Mouse (Mus musculus) hindbrain, postnatal 0 days (tissue): ENCODE measurements around the gene Hal. TPM values are rescaled to one million over a fixed set of nuclear protein-coding genes. Genes with fewer than 3 reads are reported as not detected.

ENCODE experiments used
- ATAC-seq: fragments of 200-750 bp; cut with Nextera tagmentation; 2 replicates; pipeline ENCODE4 v1.8.0; 2017; ENCODE audit warnings: mild to moderate bottlenecking, moderate TSS enrichment, moderate library complexity
- DNase-seq: peaks from one replicate; pipeline ENCODE4 v3.0.0-alpha.2; 2015; ENCODE audit warnings: low spot score
- H3K27ac ChIP-seq: fragments of 300-500 bp; sonication (generic); 2 replicates; pipeline ENCODE4 v1.5.1; 2014; ENCODE audit warnings: mild to moderate bottlenecking
- H3K27me3 ChIP-seq: fragments of 300-500 bp; sonication (generic); 2 replicates; pipeline ENCODE4 v1.6.1; 2014; ENCODE audit warnings: low read length, mixed read lengths; ENCODE audit not compliant: insufficient read depth
- H3K36me3 ChIP-seq: fragments of 300-500 bp; sonication (generic); 2 replicates; pipeline ENCODE4 v1.6.1; 2014; ENCODE audit warnings: low read length, mixed read lengths; ENCODE audit not compliant: insufficient read depth
- H3K4me1 ChIP-seq: fragments of 300-500 bp; sonication (generic); 2 replicates; pipeline ENCODE4 v1.6.1; 2014; ENCODE audit warnings: antibody characterized with exemption, low read length, mixed read lengths; ENCODE audit not compliant: insufficient read depth
- H3K4me2 ChIP-seq: fragments of 300-500 bp; sonication (generic); 2 replicates; pipeline ENCODE4 v1.6.1; 2014; ENCODE audit warnings: low read depth, mild to moderate bottlenecking, low read length, moderate library complexity, mixed read lengths
- H3K4me3 ChIP-seq: fragments of 300-500 bp; sonication (generic); 2 replicates; pipeline ENCODE4 v1.5.1; 2014; ENCODE audit warnings: low read length
- H3K9ac ChIP-seq: fragments of 300-500 bp; sonication (generic); replicated peaks from 2 replicates; pipeline ENCODE4 v1.6.1; 2014; ENCODE audit warnings: mild to moderate bottlenecking, low read length, moderate library complexity, mixed read lengths
- H3K9me3 ChIP-seq: fragments of 300-500 bp; sonication (generic); 2 replicates; pipeline ENCODE4 v1.6.1; 2016; ENCODE audit warnings: low read length, mixed read lengths
- CTCF ChIP-seq: IDR thresholded peaks from 2 replicates; pipeline ENCODE4 v1.5.1; 2016; ENCODE audit warnings: antibody characterized with exemption, control low read depth, low read depth
- WGBS: fragments of 180-500 bp; shearing (Covaris S2); extraction: QIAGEN DNeasy Blood & Tissue Kit; methylation state at CpG from one replicate; pipeline ENCODE4 v1.1.7; 2014; 5-methylcytosine and 5-hydroxymethylcytosine counted together
- polyA plus RNA-seq: library from polyadenylated mRNA; unstranded; fragments of >200 nt; fragmentation: Nextera tagmentation; extraction: Ambion mirVana; gene quantifications from 2 replicates; pipeline ENCODE4 v1.2.1, GENCODE M21; 2015
- total RNA-seq: library from RNA; depleted of rRNA; stranded (reverse); fragments of >200 nt; gene quantifications from 2 replicates; pipeline ENCODE4 v1.2.3, GENCODE M21; 2014

The Hal gene
- total and polyA plus RNA-seq, 2 experiments from 2014 or later, result 0.29 TPM; not detected in 1

DNA sequence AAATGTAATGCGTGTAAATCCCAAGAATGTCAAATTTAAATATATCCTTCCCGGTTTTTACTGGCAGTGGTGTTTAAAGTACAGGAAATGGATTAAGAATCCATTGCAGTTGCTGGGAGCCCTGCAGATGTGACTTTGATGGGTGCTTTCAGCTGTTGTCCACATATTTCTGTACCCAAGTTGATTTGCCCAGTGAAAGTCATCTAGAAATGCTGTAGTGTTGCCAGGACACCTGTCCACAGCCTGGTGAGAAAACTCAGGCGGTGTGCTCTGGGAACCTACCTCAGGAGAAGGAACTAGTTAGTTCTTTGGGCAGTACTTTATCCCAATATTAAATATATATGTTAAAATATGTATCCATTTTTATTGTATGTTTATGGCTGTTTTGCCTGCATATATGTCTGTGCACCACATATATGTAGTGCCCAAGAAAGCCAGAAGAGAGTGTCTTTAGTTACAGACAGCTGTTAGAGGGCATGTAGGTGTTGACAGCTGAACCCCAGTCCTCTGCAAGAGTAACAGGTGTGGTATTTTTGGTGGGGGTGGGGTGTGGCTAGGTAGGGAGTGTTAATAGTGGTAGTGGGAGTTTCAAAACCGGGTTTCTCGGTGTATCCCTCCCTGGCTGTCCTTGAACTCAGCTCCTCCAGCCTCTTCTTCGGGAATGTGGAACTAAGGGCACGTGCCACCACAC is 25.7 kb upstream of the Hal start:
- DNase-seq, result no peak
- H3K4me2 ChIP-seq, result no peak overlapping the region
- no peak overlapping the region for H3K9ac ChIP-seq
- H3K4me3 ChIP-seq, result no peak overlapping the region
- no peak overlapping the region for H3K27ac ChIP-seq
- no peaks in the 10 kb centered on the region for H3K27me3 ChIP-seq
- ATAC-seq, result no peak
- 93% methylated on average over 7 of the region's 7 CpGs for WGBS
- H3K36me3 ChIP-seq, result peaks cover 35% of the 10 kb centered on the region
- TF ChIP-seq CTCF, result no peak
- no peaks in the 10 kb centered on the region for H3K4me1 ChIP-seq
- no peaks in the 10 kb centered on the region for H3K9me3 ChIP-seq

- WGBS, result 90% methylated on average over 13 of the region's 13 CpGs
- no peak overlapping the region for H3K4me3 ChIP-seq
- no peak for TF ChIP-seq CTCF
Measured at GRCm38 (mm10) chr10:93463611-93464010, 25.0 kb upstream of the Hal start.

DNA sequence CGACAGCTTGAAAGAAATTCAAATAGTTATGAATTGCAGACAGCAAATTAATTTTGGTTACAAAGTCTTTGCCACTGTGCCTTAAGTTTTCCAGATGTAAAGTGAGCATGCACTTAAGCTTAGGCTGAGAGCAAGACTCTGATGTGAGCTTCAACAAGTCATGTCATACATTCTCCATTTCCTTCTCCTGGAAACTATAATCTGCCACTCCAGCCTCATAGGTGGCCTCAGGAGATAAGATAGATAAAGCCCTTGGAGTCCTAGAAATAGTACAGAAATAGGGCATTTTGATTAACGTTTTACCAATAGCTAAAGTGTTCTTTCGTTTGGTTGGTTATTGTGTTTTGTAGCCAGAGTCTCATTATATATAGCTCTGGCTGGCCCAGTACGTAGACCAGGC is 21.3 kb upstream of the Hal start:
- DNase-seq, result no peak
- Histone ChIP-seq H3K9ac (no peak overlapping the region), H3K9me3 (no peaks in the 10 kb centered on the region), H3K4me2 (no peak overlapping the region), H3K27me3 (no peaks in the 10 kb centered on the region), H3K27ac (no peak overlapping the region), H3K4me3 (no peak overlapping the region), H3K36me3 (peaks cover 50% of the 10 kb centered on the region), H3K4me1 (no peaks in the 10 kb centered on the region)
- WGBS, result 91% methylated on average over 4 of the region's 4 CpGs
- no peak for TF ChIP-seq CTCF
- ATAC-seq, result no peak

More at GRCm38 (mm10) chr10:93463611-93464010, 25.0 kb upstream of the Hal start:
- Histone ChIP-seq H3K36me3 (peaks cover 35% of the 10 kb centered on the region), H3K27me3 (no peaks in the 10 kb centered on the region), H3K9me3 (no peaks in the 10 kb centered on the region), H3K4me2 (no peak overlapping the region), H3K4me1 (no peaks in the 10 kb centered on the region), H3K9ac (no peak overlapping the region), H3K27ac (no peak overlapping the region)
- ATAC-seq, result no peak
- DNase-seq, result no peak

DNA sequence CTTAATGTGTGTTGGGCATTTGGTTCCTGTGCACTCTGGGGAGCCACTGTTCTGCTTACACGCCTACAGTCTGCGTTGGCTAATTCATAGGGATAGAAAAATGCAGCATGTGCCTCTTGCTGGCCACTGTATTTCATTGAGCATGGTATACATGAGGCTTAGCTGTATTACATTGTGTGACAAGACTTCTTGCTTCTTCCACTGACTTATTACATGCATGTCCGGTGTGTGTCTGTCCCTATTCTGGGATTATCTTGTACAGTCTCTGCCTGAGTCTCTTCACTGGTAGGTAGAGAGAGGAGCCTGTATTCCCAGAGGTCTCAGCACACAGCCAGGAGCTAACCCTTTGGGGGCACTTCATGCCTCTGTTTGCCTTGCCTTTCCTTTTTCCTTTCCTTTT is 20.8 kb upstream of the Hal start:
- WGBS, result 91% methylated on average over 3 of the region's 3 CpGs
- DNase-seq (no peak), ATAC-seq (no peak)
- no peaks in the 10 kb centered on the region for H3K4me1 ChIP-seq
- H3K4me2 ChIP-seq, result no peak overlapping the region
- no peak for TF ChIP-seq CTCF
- no peak overlapping the region for H3K9ac ChIP-seq
- no peaks in the 10 kb centered on the region for H3K27me3 ChIP-seq
- no peak overlapping the region for H3K27ac ChIP-seq
- H3K9me3 ChIP-seq, result no peaks in the 10 kb centered on the region
- H3K36me3 ChIP-seq, result peaks cover 52% of the 10 kb centered on the region
- H3K4me3 ChIP-seq, result no peak overlapping the region

GRCm38 (mm10) chr10:93471415-93471814 is 17.2 kb upstream of the Hal start:
- Histone ChIP-seq H3K27me3 (no peaks in the 10 kb centered on the region), H3K4me1 (no peaks in the 10 kb centered on the region), H3K27ac (no peak overlapping the region), H3K36me3 (peaks cover 58% of the 10 kb centered on the region), H3K4me2 (no peak overlapping the region), H3K9me3 (no peaks in the 10 kb centered on the region), H3K9ac (no peak overlapping the region), H3K4me3 (no peak overlapping the region)
- ATAC-seq, result peak; percentile 74; the same call in 1 of the 2 replicates
- peak; percentile 93 for TF ChIP-seq CTCF
- 36% methylated on average over 11 of the region's 11 CpGs for WGBS
- peak; percentile 94 for DNase-seq

- peaks cover 37% of the 10 kb centered on the region for H3K36me3 ChIP-seq
- H3K27ac ChIP-seq, result no peak overlapping the region
- WGBS, result 85% methylated on average over 8 of the region's 8 CpGs
- no peaks in the 10 kb centered on the region for H3K27me3 ChIP-seq
- ATAC-seq (no peak), DNase-seq (no peak)
- H3K9me3 ChIP-seq, result no peaks in the 10 kb centered on the region
- H3K4me3 ChIP-seq, result no peak overlapping the region
- TF ChIP-seq CTCF, result no peak
- H3K4me1 ChIP-seq, result no peaks in the 10 kb centered on the region
- H3K4me2 ChIP-seq, result no peak overlapping the region
- no peak overlapping the region for H3K9ac ChIP-seq
Measured at GRCm38 (mm10) chr10:93484511-93484910, 4.1 kb upstream of the Hal start.

DNA sequence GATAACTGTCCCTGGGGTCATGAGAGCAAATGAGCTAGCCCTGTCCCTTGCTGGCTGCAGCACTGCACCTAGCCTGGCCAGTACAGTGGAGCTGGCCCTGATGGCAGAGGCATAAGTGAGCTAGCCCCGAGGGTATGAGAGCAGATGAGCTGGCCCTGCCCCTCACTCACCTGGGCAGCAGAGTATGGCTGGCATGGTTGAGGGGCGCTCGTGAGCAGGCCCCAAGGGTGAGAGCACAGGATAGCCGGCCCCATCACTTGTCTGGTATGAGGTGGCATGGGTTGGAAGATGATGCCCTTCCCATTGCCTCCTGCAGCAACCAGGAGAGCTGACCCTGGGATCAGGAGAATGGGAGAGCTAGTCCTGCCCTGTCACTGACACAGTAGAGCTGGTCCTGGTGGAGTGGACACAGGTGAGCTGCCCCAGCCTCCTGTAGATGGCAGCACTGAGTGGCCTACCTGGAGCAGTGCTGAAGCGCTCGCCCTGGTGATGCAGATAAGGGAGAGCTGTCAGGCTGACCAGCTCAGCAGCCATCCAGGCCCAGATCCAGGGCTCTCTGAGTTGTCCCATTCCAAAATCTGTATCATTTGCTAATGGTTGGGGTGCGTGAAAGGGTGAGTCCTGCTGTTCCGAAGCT is 3.4 kb upstream of the Hal start:
- Histone ChIP-seq H3K9ac (no peak overlapping the region), H3K4me2 (no peak overlapping the region), H3K4me3 (no peak overlapping the region), H3K9me3 (no peaks in the 10 kb centered on the region), H3K27ac (no peak overlapping the region), H3K36me3 (peaks cover 35% of the 10 kb centered on the region), H3K4me1 (no peaks in the 10 kb centered on the region), H3K27me3 (no peaks in the 10 kb centered on the region)
- peak; percentile 68 for TF ChIP-seq CTCF
- ATAC-seq, result peak; percentile 48; the same call in 1 of the 2 replicates
- peak; percentile 12 for DNase-seq
- WGBS, result 78% methylated on average over 8 of the region's 8 CpGs
